Mouse (Mus musculus) lung, postnatal 0 days (tissue): ENCODE data around the gene Marc1.

Experiments
- CTCF ChIP-seq: IDR thresholded peaks from 2 replicates; pipeline ENCODE4 v1.5.1; 2016; ENCODE audit warnings: antibody characterized with exemption, mild to moderate bottlenecking
- EP300 ChIP-seq: IDR thresholded peaks from 2 replicates; pipeline ENCODE4 v1.6.1; 2016; ENCODE audit warnings: antibody characterized with exemption, mild to moderate bottlenecking, control low read depth

DNA sequence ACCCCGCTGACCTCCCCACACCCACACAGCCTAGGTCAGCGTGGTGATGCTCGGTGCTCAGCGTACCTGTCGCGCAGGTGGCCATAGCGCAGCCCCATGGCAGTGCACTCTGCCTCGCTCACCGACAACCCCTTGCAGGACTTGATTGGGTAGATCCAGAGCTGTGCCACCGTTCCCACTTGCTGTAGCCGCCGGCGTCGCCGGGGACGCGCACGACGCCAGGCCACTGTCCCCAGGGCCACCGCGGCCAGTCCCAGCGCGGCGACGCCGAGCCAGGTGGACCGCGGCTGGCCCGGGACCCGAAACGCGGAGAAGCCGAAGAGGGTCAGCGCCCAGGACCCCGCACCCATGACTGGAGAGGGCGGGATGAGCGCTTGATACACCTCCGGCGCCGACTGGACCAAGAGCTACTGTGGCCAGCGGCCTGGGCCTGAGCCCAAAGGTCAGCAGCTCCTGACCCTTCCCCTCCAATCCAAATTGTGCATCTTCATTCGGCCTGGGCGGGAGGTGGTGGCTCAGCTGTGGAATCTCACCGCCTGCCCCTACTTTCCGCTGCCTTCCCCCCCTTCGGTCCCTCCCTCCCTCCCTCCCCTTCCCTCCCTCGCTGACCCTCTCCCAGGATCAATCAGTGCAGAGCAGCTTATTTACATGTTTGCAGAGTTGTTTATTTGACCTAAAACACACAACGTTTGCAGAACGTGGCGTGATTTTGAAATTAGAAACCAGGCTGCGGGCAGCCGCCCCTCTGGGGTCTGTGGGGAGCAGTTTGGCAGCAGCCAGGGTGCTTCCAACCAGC lies at the start of gene Marc1:
- TF ChIP-seq CTCF (no peak), EP300 (no peak)
